Mouse (Mus musculus) heart, embryonic 14.5 days (tissue): Measurements from ENCODE around the gene Ptpn21. TPM values are rescaled to one million over a fixed set of nuclear protein-coding genes. Genes with fewer than 3 reads are reported as not detected.

ENCODE experiments used
- ATAC-seq: fragments of 200-750 bp; cut with Nextera tagmentation; 2 replicates; pipeline ENCODE4 v1.8.0; 2017; ENCODE audit warnings: low read depth, moderate TSS enrichment; ENCODE audit not compliant: insufficient number of reproducible peaks, insufficient read depth, low FRiP score
- H3K27ac ChIP-seq, 2 experiments: fragments of 200-500 bp in 1 of 2; fragments of 300-500 bp in 1 of 2; sonication (generic) in 1 of 2; replicated peaks in 1 of 2; 2 replicates each; pipeline ENCODE4 v1.5.1; 2012 to 2014; ENCODE audit warnings: low read depth in 2 of 2, low read length in 2 of 2, control low read depth in 1 of 2, mild to moderate bottlenecking in 1 of 2, mixed read lengths in 1 of 2; ENCODE audit not compliant: control insufficient read depth in 1 of 2, insufficient read depth in 1 of 2
- H3K27me3 ChIP-seq: fragments of 300-500 bp; sonication (generic); 2 replicates; pipeline ENCODE4 v1.6.1; 2014; ENCODE audit warnings: mild to moderate bottlenecking, low read length, control low read depth; ENCODE audit not compliant: control insufficient read depth, insufficient read depth
- H3K36me3 ChIP-seq: fragments of 300-500 bp; sonication (generic); 2 replicates; pipeline ENCODE4 v1.6.1; 2014; ENCODE audit warnings: mild to moderate bottlenecking, control low read depth, low read length, mixed read lengths; ENCODE audit not compliant: control insufficient read depth, insufficient read depth
- H3K4me1 ChIP-seq, 2 experiments: fragments of 200-500 bp in 1 of 2; fragments of 300-500 bp in 1 of 2; sonication (generic) in 1 of 2; 2 replicates each; pipeline ENCODE4 v1.6.1; 2012 to 2014; ENCODE audit warnings: low read length in 2 of 2, control low read depth in 1 of 2, mixed read lengths in 1 of 2; ENCODE audit not compliant: control insufficient read depth in 2 of 2, insufficient read depth in 2 of 2
- H3K4me2 ChIP-seq: fragments of 300-500 bp; sonication (generic); 2 replicates; pipeline ENCODE4 v1.6.1; 2014; ENCODE audit warnings: mild to moderate bottlenecking, low read length
- H3K4me3 ChIP-seq, 2 experiments: fragments of 200-500 bp in 1 of 2; fragments of 300-500 bp in 1 of 2; sonication (generic) in 1 of 2; 2 replicates each; pipeline ENCODE4 v1.5.1; 2012 to 2014; ENCODE audit warnings: low read length in 2 of 2, mild to moderate bottlenecking in 2 of 2, control low read depth in 1 of 2, low read depth in 1 of 2, moderate library complexity in 1 of 2; ENCODE audit not compliant: control insufficient read depth in 1 of 2, insufficient read depth in 1 of 2
- H3K9ac ChIP-seq: fragments of 300-500 bp; sonication (generic); 2 replicates; pipeline ENCODE4 v1.6.1; 2014; ENCODE audit warnings: mild to moderate bottlenecking, low read length
- H3K9me3 ChIP-seq: fragments of 300-500 bp; sonication (generic); 2 replicates; pipeline ENCODE4 v1.6.1; 2016; ENCODE audit warnings: low read length, control low read depth; ENCODE audit not compliant: control insufficient read depth
- WGBS: fragments of 180-500 bp; shearing (Covaris S2); extraction: QIAGEN DNeasy Blood & Tissue Kit; methylation state at CpG from one replicate; pipeline ENCODE4 v1.1.7; 2014; 5-methylcytosine and 5-hydroxymethylcytosine counted together
- polyA plus RNA-seq: library from polyadenylated mRNA; unstranded; fragments of >200 nt; fragmentation: Nextera tagmentation; extraction: Ambion mirVana; gene quantifications from 2 replicates; pipeline ENCODE4 v1.2.1, GENCODE M21; 2014

Ptpn21 gene
- polyA plus RNA-seq, 1 experiment from 2014 or later = 14.4 TPM

GRCm38 (mm10) chr12:98703554-98703953 lies 33.7 kb downstream of the Ptpn21 start:
- Histone ChIP-seq H3K4me3 (no peak overlapping the region), H3K4me2 (no peak overlapping the region), H3K9me3 (no peaks in the 10 kb centered on the region), H3K4me1 (no peaks in the 10 kb centered on the region), H3K27ac (no peak overlapping the region), H3K9ac (no peak overlapping the region), H3K36me3 (peaks cover 67% of the 10 kb centered on the region), H3K27me3 (no peaks in the 10 kb centered on the region)
- 76% methylated on average over 2 of the region's 2 CpGs for WGBS
- no peak for ATAC-seq

- H3K36me3 ChIP-seq = peaks cover 71% of the 10 kb centered on the region
- no peak overlapping the region for H3K4me2 ChIP-seq
- no peak overlapping the region for H3K27ac ChIP-seq
- WGBS = 90% methylated on average over 9 of the region's 9 CpGs
- no peaks in the 10 kb centered on the region for H3K9me3 ChIP-seq
- ATAC-seq = no peak
- no peaks in the 10 kb centered on the region for H3K27me3 ChIP-seq
- peaks cover 0 to 7% of the 10 kb centered on the region in 2 experiments; a peak in 1 of 4 replicates for H3K4me1 ChIP-seq
- H3K4me3 ChIP-seq = no peak overlapping the region
- no peak overlapping the region for H3K9ac ChIP-seq
These were observed 35.6 kb downstream of the Ptpn21 start for GRCm38 (mm10) chr12:98701564-98701963.

- Histone ChIP-seq H3K36me3 (peaks cover 83% of the 10 kb centered on the region), H3K9ac (0 out of 2 replicates have a peak overlapping the region, but pooled peaks have one; percentile 8)
- 49% methylated on average over 5 of the region's 5 CpGs for WGBS
These were observed 40.0 kb downstream of the Ptpn21 start for GRCm38 (mm10) chr12:98697202-98697601.

GRCm38 (mm10) chr12:98690230-98690629 lies 47.0 kb downstream of the Ptpn21 start:
- Histone ChIP-seq H3K36me3 (peaks cover 100% of the 10 kb centered on the region), H3K27ac (no peak overlapping the region), H3K27me3 (no peaks in the 10 kb centered on the region), H3K9me3 (no peaks in the 10 kb centered on the region), H3K9ac (no peak overlapping the region), H3K4me1 (no peaks in the 10 kb centered on the region), H3K4me2 (no peak overlapping the region), H3K4me3 (no peak overlapping the region)
- ATAC-seq = no peak
- WGBS = 85% methylated on average over 8 of the region's 8 CpGs

More at GRCm38 (mm10) chr12:98697202-98697601, 40.0 kb downstream of the Ptpn21 start:
- Histone ChIP-seq H3K4me1 (peaks cover 0 to 7% of the 10 kb centered on the region in 2 experiments; a peak in 1 of 4 replicates), H3K9me3 (no peaks in the 10 kb centered on the region), H3K4me3 (no peak overlapping the region), H3K27ac (no peak overlapping the region), H3K27me3 (no peaks in the 10 kb centered on the region), H3K4me2 (no peak overlapping the region)
- ATAC-seq = no peak

GRCm38 (mm10) chr12:98683574-98683973 lies 53.6 kb downstream of the Ptpn21 start:
- Histone ChIP-seq H3K36me3 (peaks cover 81% of the 10 kb centered on the region), H3K9ac (0 out of 2 replicates have a peak overlapping the region, but pooled peaks have one; percentile 11), H3K4me3 (no peak overlapping the region; a peak in 1 of 4 replicates), H3K9me3 (no peaks in the 10 kb centered on the region), H3K27ac (peak overlapping the region; percentile 26 to 65), H3K4me1 (peaks cover 7 to 10% of the 10 kb centered on the region in 2 experiments), H3K27me3 (no peaks in the 10 kb centered on the region), H3K4me2 (peak overlapping the region; percentile 50)
- no peak for ATAC-seq
- WGBS = 16% methylated on average over 6 of the region's 6 CpGs

- 29% methylated on average over 11 of the region's 11 CpGs for WGBS
- H3K4me3 ChIP-seq = no peak overlapping the region; a peak in 1 of 4 replicates
- no peak for ATAC-seq
- H3K9me3 ChIP-seq = no peaks in the 10 kb centered on the region
- no peaks in the 10 kb centered on the region for H3K27me3 ChIP-seq
- H3K4me2 ChIP-seq = peak overlapping the region; percentile 50
- peak overlapping the region; percentile 26 to 65 for H3K27ac ChIP-seq
- H3K36me3 ChIP-seq = peaks cover 80% of the 10 kb centered on the region
- H3K4me1 ChIP-seq = peaks cover 7 to 10% of the 10 kb centered on the region in 2 experiments
- 0 out of 2 replicates have a peak overlapping the region, but pooled peaks have one; percentile 11 for H3K9ac ChIP-seq
These were observed 54.0 kb downstream of the Ptpn21 start for GRCm38 (mm10) chr12:98683171-98683570.

- Histone ChIP-seq H3K4me2 (no peak overlapping the region), H3K4me1 (peaks cover 7 to 10% of the 10 kb centered on the region in 2 experiments), H3K9ac (no peak overlapping the region), H3K36me3 (peaks cover 76% of the 10 kb centered on the region), H3K4me3 (no peak overlapping the region), H3K9me3 (no peaks in the 10 kb centered on the region), H3K27me3 (no peaks in the 10 kb centered on the region), H3K27ac (no peak overlapping the region)
- ATAC-seq = no peak
- WGBS = 90% methylated on average over 15 of the region's 15 CpGs
These were observed 55.0 kb downstream of the Ptpn21 start for GRCm38 (mm10) chr12:98682196-98682595.

- ATAC-seq = no peak
- no peak overlapping the region for H3K27ac ChIP-seq
- peaks cover 59% of the 10 kb centered on the region for H3K36me3 ChIP-seq
These were observed 57.3 kb downstream of the Ptpn21 start for GRCm38 (mm10) chr12:98679906-98680305.

More at GRCm38 (mm10) chr12:98679906-98680305, 57.3 kb downstream of the Ptpn21 start:
- WGBS = 85% methylated on average over 15 of the region's 15 CpGs
- peaks cover 7 to 10% of the 10 kb centered on the region in 2 experiments for H3K4me1 ChIP-seq
- H3K9ac ChIP-seq = no peak overlapping the region
- H3K4me2 ChIP-seq = no peak overlapping the region
- no peaks in the 10 kb centered on the region for H3K27me3 ChIP-seq
- H3K4me3 ChIP-seq = no peak overlapping the region
- H3K9me3 ChIP-seq = no peaks in the 10 kb centered on the region
